Mouse (Mus musculus) thymus, adult 2 months (tissue): ENCODE data around the gene Lrrc23. TPM values are rescaled to one million over a fixed set of nuclear protein-coding genes. Genes with fewer than 3 reads are reported as not detected.

ENCODE experiments used
- DNase-seq: peaks from one replicate; pipeline ENCODE4 v3.0.0; 2021
- H3K27ac ChIP-seq: fragments of 200-500 bp; 2 replicates; pipeline ENCODE4 v1.5.1; 2012; ENCODE audit warnings: low read length, control low read depth; ENCODE audit not compliant: control insufficient read depth, insufficient read depth
- H3K27me3 ChIP-seq: fragments of 200-500 bp; 2 replicates; pipeline ENCODE4 v1.6.1; 2012; ENCODE audit warnings: mild to moderate bottlenecking, low read length, moderate library complexity, mixed read lengths; ENCODE audit not compliant: control insufficient read depth, insufficient read depth
- H3K36me3 ChIP-seq: fragments of 200-500 bp; 2 replicates; pipeline ENCODE4 v1.6.1; 2012; ENCODE audit warnings: mild to moderate bottlenecking, low read length, moderate library complexity; ENCODE audit not compliant: control insufficient read depth, insufficient read depth
- H3K4me1 ChIP-seq: fragments of 200-500 bp; replicated peaks from 2 replicates; pipeline ENCODE4 v1.6.1; 2012; ENCODE audit warnings: low read length; ENCODE audit not compliant: control insufficient read depth, insufficient read depth
- H3K4me3 ChIP-seq: fragments of 200-500 bp; 2 replicates; pipeline ENCODE4 v1.5.1; 2012; ENCODE audit warnings: mild to moderate bottlenecking, low read length, control low read depth, moderate library complexity; ENCODE audit not compliant: control insufficient read depth, insufficient read depth
- CTCF ChIP-seq: fragments of 200-500 bp; IDR thresholded peaks from 2 replicates; pipeline ENCODE4 v1.5.1; 2012; ENCODE audit warnings: mild to moderate bottlenecking, control low read depth, low read length, moderate library complexity, borderline replicate concordance; ENCODE audit not compliant: control insufficient read depth, poor library complexity, insufficient read depth; ENCODE audit errors: extremely low read depth
- POLR2A ChIP-seq: fragments of 200-500 bp; IDR thresholded peaks from 2 replicates; pipeline ENCODE4 v1.6.1; 2012; ENCODE audit warnings: mild to moderate bottlenecking, low read length, control low read depth, moderate library complexity; ENCODE audit not compliant: control insufficient read depth, poor library complexity, insufficient read depth; ENCODE audit errors: extremely low read depth
- WGBS: fragments of 180-500 bp; shearing (Covaris S2); methylation state at CpG from one replicate; pipeline ENCODE4 v1.1.7; 2018; 5-methylcytosine and 5-hydroxymethylcytosine counted together
- polyA plus RNA-seq: library from polyadenylated mRNA; depleted of rRNA; stranded (reverse); fragments of >200 nt; gene quantifications from 2 replicates; pipeline ENCODE4 v1.2.3, GENCODE M21; 2012

Gene Lrrc23
- polyA plus RNA-seq, 1 experiment, result 5.5 TPM

DNA sequence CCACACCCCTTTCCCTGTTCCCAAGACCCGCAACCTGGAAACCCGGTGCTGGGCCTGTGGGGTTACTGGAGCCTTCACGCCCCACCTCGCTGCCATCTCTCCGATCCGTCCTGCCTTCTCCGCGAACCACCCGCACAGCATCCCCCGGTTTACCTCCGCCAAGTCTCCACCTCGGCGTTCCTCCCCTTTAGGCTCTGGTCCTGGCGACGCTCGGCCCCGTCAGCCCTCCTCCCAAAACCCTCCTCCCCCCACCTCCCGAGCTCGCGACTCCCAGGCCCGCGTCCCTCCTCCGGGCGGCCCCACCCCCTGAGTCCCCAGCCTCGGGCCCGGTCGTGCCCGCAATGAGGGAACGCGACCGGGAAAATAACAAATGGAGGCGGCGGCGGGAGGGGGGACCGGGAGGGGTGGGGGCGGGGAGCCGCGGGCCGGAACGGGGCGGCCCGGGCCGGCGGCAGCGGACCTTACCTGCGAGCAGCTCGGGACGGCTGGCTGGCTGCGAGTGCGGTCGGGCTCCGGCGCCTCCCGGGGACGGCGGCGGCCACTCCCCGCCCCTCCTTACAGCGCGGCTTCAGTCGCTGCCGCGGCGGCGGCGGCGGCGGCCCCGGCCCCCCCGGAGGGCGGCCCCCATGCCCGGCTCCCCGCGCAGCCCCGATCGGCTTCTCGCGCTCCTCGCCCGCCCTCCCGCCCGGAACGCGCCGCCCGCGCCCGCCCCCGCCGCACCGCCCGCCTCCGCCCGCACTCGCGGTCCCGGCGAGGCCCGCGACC is 23.5 kb downstream of the Lrrc23 start, which contains the start of the genes Gm45234 and Atn1:
Gene Gm45234 (minus strand): TSS at position 191 of the 765 bp plus-strand sequence.
Gene Atn1 (minus strand): TSS at position 694 of the 765 bp plus-strand sequence.
- no peaks in the 10 kb centered on the region for H3K27me3 ChIP-seq
- TF ChIP-seq POLR2A (no peak), CTCF (no peak)
- no peak for DNase-seq
- peaks cover 10% of the 10 kb centered on the region; the same call in 1 of the 2 replicates for H3K4me1 ChIP-seq
- no peaks in the 10 kb centered on the region for H3K36me3 ChIP-seq
- H3K4me3 ChIP-seq, result peak within 1 kb of the TSS; percentile 47
- H3K27ac ChIP-seq, result no peak within 1 kb of the TSS
- 4% methylated on average over 92 of the region's 100 CpGs for WGBS

DNA sequence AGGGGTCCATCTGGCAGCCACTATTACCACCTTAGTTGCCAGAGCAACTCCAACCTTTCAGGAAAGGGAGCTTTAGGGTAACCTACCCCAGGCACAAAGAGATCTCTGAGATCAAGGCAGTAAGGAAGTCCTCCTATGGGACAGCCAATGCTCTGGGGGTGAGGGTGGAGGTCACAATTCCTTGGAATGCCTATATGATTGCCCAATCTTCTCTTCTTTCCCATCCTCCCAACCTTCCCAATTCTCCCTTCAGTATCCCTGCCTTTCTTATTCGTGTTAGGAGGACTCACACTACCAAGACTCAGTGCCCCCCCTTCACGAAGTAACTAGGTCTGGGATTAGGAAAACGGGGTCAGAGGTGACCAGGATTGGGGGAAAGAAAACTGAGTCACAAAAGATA is 24.2 kb downstream of the Lrrc23 start:
- H3K4me1 ChIP-seq, result peaks cover 16% of the 10 kb centered on the region
- WGBS, result 50% methylated on average over 3 of the region's 3 CpGs
- no peaks in the 10 kb centered on the region for H3K27me3 ChIP-seq
- H3K27ac ChIP-seq, result no peak overlapping the region
- peak overlapping the region; percentile 42; the same call in 1 of the 2 replicates for H3K4me3 ChIP-seq
- TF ChIP-seq POLR2A (no peak), CTCF (no peak)
- no peaks in the 10 kb centered on the region for H3K36me3 ChIP-seq
- no peak for DNase-seq

DNA sequence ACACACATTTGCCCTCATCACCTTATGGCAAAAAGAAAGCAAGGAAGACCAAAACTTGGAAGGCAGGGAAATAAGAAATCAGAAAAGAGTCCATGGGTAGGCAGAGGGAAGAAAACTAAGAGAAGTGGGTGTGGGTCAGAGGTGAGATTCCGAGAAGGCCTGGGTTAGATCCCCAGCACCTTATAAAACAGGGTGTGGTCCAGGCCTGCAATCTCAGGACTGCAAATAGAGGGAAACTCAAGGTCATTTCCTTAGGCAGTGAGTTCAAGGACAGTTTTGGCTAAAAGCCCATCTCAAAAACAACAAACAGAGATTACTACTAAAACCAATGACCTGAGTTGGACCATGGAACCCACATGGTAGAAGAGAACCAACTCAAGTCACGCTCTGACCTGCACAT is 25.7 kb downstream of the Lrrc23 start:
- H3K36me3 ChIP-seq, result no peaks in the 10 kb centered on the region
- WGBS, result 96% methylated on average over 2 of the region's 2 CpGs
- no peaks in the 10 kb centered on the region for H3K27me3 ChIP-seq
- DNase-seq, result no peak
- no peak overlapping the region for H3K4me3 ChIP-seq
- peaks cover 14% of the 10 kb centered on the region for H3K4me1 ChIP-seq
- no peak overlapping the region for H3K27ac ChIP-seq
- TF ChIP-seq CTCF (no peak), POLR2A (no peak)

DNA sequence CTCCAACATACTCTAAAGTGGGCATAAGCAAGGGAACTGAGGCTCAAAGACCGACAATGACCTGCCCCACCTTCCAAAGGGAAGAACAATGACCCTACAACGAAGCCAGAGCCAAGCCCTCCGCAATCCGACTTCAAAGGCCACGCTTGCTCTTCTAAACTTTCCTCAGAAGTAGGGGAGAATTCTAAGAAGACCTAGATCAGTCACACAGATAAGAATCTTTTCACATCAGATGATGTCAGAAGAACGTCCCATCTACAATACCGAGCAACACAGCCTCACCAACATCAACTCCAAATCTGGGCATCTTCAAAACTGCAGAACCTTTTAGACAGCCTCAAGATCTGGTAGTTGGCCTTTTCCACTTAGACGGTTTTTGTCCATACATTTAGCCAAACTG is 29.1 kb downstream of the Lrrc23 start:
- H3K4me1 ChIP-seq, result peaks cover 20% of the 10 kb centered on the region
- no peaks in the 10 kb centered on the region for H3K27me3 ChIP-seq
- no peak overlapping the region for H3K27ac ChIP-seq
- 12% methylated on average over 8 of the region's 8 CpGs for WGBS
- no peak overlapping the region for H3K4me3 ChIP-seq
- DNase-seq, result no peak
- no peaks in the 10 kb centered on the region for H3K36me3 ChIP-seq
- TF ChIP-seq POLR2A, result no peak
- no peak for TF ChIP-seq CTCF

DNA sequence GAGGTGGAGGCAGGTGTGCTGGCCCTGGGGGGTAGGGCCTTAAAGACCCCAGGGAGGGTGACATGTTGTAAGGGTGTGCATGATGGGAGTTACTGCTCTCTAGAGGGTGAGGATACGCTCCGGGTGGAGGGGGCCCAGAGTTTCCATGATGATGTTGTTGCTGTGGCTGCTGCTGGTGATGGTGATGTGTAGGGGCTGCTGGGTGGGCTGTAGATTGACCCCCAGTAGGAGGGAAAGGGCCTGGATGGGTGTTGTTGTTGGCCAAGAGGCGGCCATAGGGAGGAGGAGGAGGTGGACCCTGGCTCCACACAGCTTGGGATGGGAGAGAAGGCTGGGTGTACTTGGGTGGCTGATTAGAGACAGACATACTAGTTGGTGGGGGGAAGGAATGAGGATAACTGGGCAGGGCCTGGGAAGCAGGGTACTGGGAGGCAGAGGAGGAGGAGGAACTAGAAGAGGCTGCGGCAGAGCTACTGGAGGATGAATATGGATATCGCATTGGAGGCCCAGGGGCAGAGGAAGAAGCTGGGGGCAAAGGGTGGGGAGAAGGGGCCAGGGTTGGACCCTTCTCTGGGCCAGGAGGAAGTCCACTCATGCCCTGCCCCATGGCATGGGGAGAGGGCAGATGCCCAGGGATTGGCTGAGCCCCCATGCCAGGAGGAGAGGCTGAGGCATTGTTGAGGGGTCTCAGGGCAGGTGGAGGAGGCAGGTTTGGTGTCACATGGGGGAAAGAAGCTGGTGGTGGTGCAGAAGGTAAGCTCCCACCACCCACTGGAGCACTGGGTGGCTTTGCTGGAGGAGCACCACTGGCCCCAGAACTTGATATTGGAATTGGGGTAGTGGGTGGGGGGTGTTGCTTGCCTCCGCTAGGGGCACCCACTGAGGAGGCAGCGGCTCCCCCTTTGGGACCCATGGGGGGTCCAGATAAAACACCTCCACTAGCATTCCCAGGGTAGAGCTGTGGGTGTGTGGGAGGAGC is 32.6 kb downstream of the Lrrc23 start:
- DNase-seq, result no peak
- Histone ChIP-seq H3K4me1 (peaks cover 28% of the 10 kb centered on the region), H3K36me3 (no peaks in the 10 kb centered on the region), H3K4me3 (peak overlapping the region; percentile 72; the same call in 1 of the 2 replicates), H3K27me3 (no peaks in the 10 kb centered on the region), H3K27ac (no peak overlapping the region)
- TF ChIP-seq POLR2A (no peak), CTCF (no peak)
- WGBS, result 96% methylated on average over 7 of the region's 7 CpGs

DNA sequence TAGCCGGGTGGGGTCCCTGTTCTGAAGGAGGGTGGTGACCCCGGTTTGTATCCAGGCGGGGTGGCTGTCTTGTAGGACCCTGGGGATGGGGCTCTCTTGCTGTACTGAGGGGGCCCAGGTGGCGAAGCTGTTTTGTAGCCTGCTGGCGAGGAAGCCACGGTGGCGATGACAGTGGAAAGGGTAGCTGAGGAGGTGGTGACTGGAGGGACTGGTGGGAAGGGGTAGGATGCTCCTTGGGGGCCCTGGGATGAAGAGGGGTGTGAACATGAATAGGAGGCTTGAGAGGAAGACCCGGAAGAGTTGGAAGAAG is 33.3 kb downstream of the Lrrc23 start:
- H3K4me1 ChIP-seq, result peaks cover 30% of the 10 kb centered on the region
- TF ChIP-seq CTCF (no peak), POLR2A (no peak)
- H3K27me3 ChIP-seq, result no peaks in the 10 kb centered on the region
- H3K36me3 ChIP-seq, result no peaks in the 10 kb centered on the region
- 14% methylated on average over 8 of the region's 8 CpGs for whole genome bisulfite sequencing
- H3K4me3 ChIP-seq, result peak overlapping the region; percentile 72
- DNase-seq, result no peak
- H3K27ac ChIP-seq, result no peak overlapping the region
